Mouse (Mus musculus) neural tube, embryonic 10.5 days (tissue): Measurements from ENCODE around the gene Sp2.

ENCODE experiments used
- DNase-seq: peaks from one replicate; pipeline ENCODE4 v3.0.0-alpha.2; 2017; ENCODE audit warnings: low spot score; ENCODE audit errors: extremely low spot score

Gene Sp2

GRCm38 (mm10) chr11:96940578-96941465 lies 41.9 kb downstream of the Sp2 start:
- DNase-seq = no peak

- DNase-seq = no peak
These were observed 44.3 kb downstream of the Sp2 start for GRCm38 (mm10) chr11:96938426-96938800.

GRCm38 (mm10) chr11:96937549-96938425 lies 45.0 kb downstream of the Sp2 start:
- peak; percentile 49 for DNase-seq

GRCm38 (mm10) chr11:96935872-96936650 lies 46.7 kb downstream of the Sp2 start:
- no peak for DNase-seq

GRCm38 (mm10) chr11:96934921-96935356 lies 47.8 kb downstream of the Sp2 start:
- DNase-seq = peak; percentile 55

GRCm38 (mm10) chr11:96933562-96934276 lies 49.0 kb downstream of the Sp2 start:
- DNase-seq = no peak

GRCm38 (mm10) chr11:96931327-96932062 lies 51.3 kb downstream of the Sp2 start:
- DNase-seq = no peak

GRCm38 (mm10) chr11:96929766-96930331 lies 52.9 kb downstream of the Sp2 start:
- DNase-seq = no peak

GRCm38 (mm10) chr11:96929096-96929765 lies 53.5 kb downstream of the Sp2 start:
- no peak for DNase-seq

GRCm38 (mm10) chr11:96928691-96929090 lies 54.1 kb downstream of the Sp2 start:
- no peak for DNase-seq

- DNase-seq = no peak
These were observed 54.7 kb downstream of the Sp2 start, which contains the start of gene Prr15l for GRCm38 (mm10) chr11:96928088-96928487. Prr15l (plus strand) TSS chr11:96928104.

GRCm38 (mm10) chr11:96926587-96926986 lies 56.2 kb downstream of the Sp2 start:
- DNase-seq = no peak

GRCm38 (mm10) chr11:96925469-96926148 lies 57.1 kb downstream of the Sp2 start:
- no peak for DNase-seq

GRCm38 (mm10) chr11:96924861-96925260 lies 57.9 kb downstream of the Sp2 start:
- no peak for DNase-seq

GRCm38 (mm10) chr11:96919003-96919402 lies 63.8 kb downstream of the Sp2 start:
- DNase-seq = no peak

GRCm38 (mm10) chr11:96917415-96917814 lies 65.3 kb downstream of the Sp2 start:
- DNase-seq = no peak

- DNase-seq = no peak
These were observed 65.8 kb downstream of the Sp2 start for GRCm38 (mm10) chr11:96916885-96917396.
